Mouse (Mus musculus) embryonic facial prominence, embryonic 11.5 days (tissue): Measurements from ENCODE around the gene Ppp2r5d. TPM values are rescaled to one million over a fixed set of nuclear protein-coding genes. Genes with fewer than 3 reads are reported as not detected.

Experiments
- ATAC-seq: fragments of 200-750 bp; cut with Nextera tagmentation; replicated peaks from 2 replicates; pipeline ENCODE4 v1.8.0; 2017; ENCODE audit warnings: low read depth; ENCODE audit not compliant: insufficient number of reproducible peaks, low FRiP score, low TSS enrichment
- DNase-seq: peaks from one replicate; pipeline ENCODE4 v3.0.0-alpha.2; 2015; ENCODE audit warnings: low spot score
- H3K27ac ChIP-seq: fragments of 300-500 bp; sonication (generic); replicated peaks from 2 replicates; pipeline ENCODE4 v1.5.1; 2014; ENCODE audit warnings: mild to moderate bottlenecking, low read depth, low read length, control low read depth
- H3K27me3 ChIP-seq: fragments of 300-500 bp; sonication (generic); 2 replicates; pipeline ENCODE4 v1.6.1; 2014; ENCODE audit warnings: mild to moderate bottlenecking, low read length, moderate library complexity, mixed read lengths; ENCODE audit not compliant: control insufficient read depth, insufficient read depth
- H3K36me3 ChIP-seq: fragments of 300-500 bp; sonication (generic); replicated peaks from 2 replicates; pipeline ENCODE4 v1.6.1; 2014; ENCODE audit warnings: low read depth, mild to moderate bottlenecking, low read length, moderate library complexity, mixed read lengths; ENCODE audit not compliant: control insufficient read depth, insufficient read depth
- H3K4me1 ChIP-seq: fragments of 300-500 bp; sonication (generic); 2 replicates; pipeline ENCODE4 v1.6.1; 2014; ENCODE audit warnings: low read length, mixed read lengths; ENCODE audit not compliant: control insufficient read depth, insufficient read depth
- H3K4me2 ChIP-seq: fragments of 300-500 bp; sonication (generic); 2 replicates; pipeline ENCODE4 v1.6.1; 2014; ENCODE audit warnings: low read depth, mild to moderate bottlenecking, control low read depth, low read length, moderate library complexity
- H3K4me3 ChIP-seq: fragments of 300-500 bp; sonication (generic); 2 replicates; pipeline ENCODE4 v1.5.1; 2014; ENCODE audit warnings: low read depth, low read length, control low read depth
- H3K9ac ChIP-seq: fragments of 300-500 bp; sonication (generic); replicated peaks from 2 replicates; pipeline ENCODE4 v1.6.1; 2014; ENCODE audit warnings: mild to moderate bottlenecking, control low read depth, low read length
- H3K9me3 ChIP-seq: fragments of 300-500 bp; sonication (generic); replicated peaks from 2 replicates; pipeline ENCODE4 v1.6.1; 2016; ENCODE audit warnings: mild to moderate bottlenecking, low read length, inconsistent platforms, mixed read lengths; ENCODE audit not compliant: control insufficient read depth
- WGBS: fragments of 180-500 bp; shearing (Covaris S2); extraction: QIAGEN DNeasy Blood & Tissue Kit; methylation state at CpG from one replicate; pipeline ENCODE4 v1.1.7; 2014; 5-methylcytosine and 5-hydroxymethylcytosine counted together
- polyA plus RNA-seq: library from polyadenylated mRNA; unstranded; fragments of >200 nt; fragmentation: Nextera tagmentation; extraction: Ambion mirVana; gene quantifications from 2 replicates; pipeline ENCODE4 v1.2.1, GENCODE M21; 2014

Ppp2r5d gene
- 111 and 115 TPM in 2 replicates for polyA plus RNA-seq

GRCm38 (mm10) chr17:46704887-46705835, at the start of gene Ppp2r5d:
Gene Ppp2r5d, minus strand, starts transcription at chr17:46705111.
- peaks cover 10% of the 10 kb centered on the region for H3K4me1 ChIP-seq

GRCm38 (mm10) chr17:46751794-46752556, 47.1 kb upstream of the Ppp2r5d start, which contains the start of gene Cnpy3:
Gene Cnpy3, minus strand, starts transcription at chr17:46752214.
- Histone ChIP-seq H3K4me3 (peak within 1 kb of the TSS; percentile 73), H3K4me2 (peak within 1 kb of the TSS; percentile 50), H3K9me3 (no peaks in the 10 kb centered on the region), H3K9ac (peak within 1 kb of the TSS; percentile 71), H3K27me3 (no peaks in the 10 kb centered on the region), H3K27ac (peak within 1 kb of the TSS; percentile 78), H3K36me3 (no peaks in the 10 kb centered on the region), H3K4me1 (no peaks in the 10 kb centered on the region)
- DNase-seq (peak; percentile 98), ATAC-seq (peak; percentile 98)
- under 1% methylated on average over 58 of the region's 58 CpGs for WGBS

More at GRCm38 (mm10) chr17:46704887-46705835, at the start of gene Ppp2r5d:
- Histone ChIP-seq H3K27ac (peak within 1 kb of the TSS; percentile 85), H3K4me3 (peak within 1 kb of the TSS; percentile 91), H3K9ac (peak within 1 kb of the TSS; percentile 90), H3K4me2 (peak within 1 kb of the TSS; percentile 70), H3K36me3 (no peaks in the 10 kb centered on the region), H3K9me3 (no peaks in the 10 kb centered on the region), H3K27me3 (no peaks in the 10 kb centered on the region)
- under 1% methylated on average over 48 of the region's 48 CpGs for whole genome bisulfite sequencing
- peak; percentile 99 for DNase-seq
- peak; percentile 94 for ATAC-seq

GRCm38 (mm10) chr17:46751056-46751793, 46.3 kb upstream of the Ppp2r5d start:
- H3K27me3 ChIP-seq, result no peaks in the 10 kb centered on the region
- H3K4me3 ChIP-seq, result peak overlapping the region; percentile 73
- H3K9me3 ChIP-seq, result no peaks in the 10 kb centered on the region
- no peak for DNase-seq
- no peaks in the 10 kb centered on the region for H3K4me1 ChIP-seq
- no peaks in the 10 kb centered on the region for H3K36me3 ChIP-seq
- H3K9ac ChIP-seq, result peak overlapping the region; percentile 71
- peak overlapping the region; percentile 50 for H3K4me2 ChIP-seq
- H3K27ac ChIP-seq, result peak overlapping the region; percentile 78
- ATAC-seq, result no peak
- WGBS, result 28% methylated on average over 16 of the region's 16 CpGs

- H3K9me3 ChIP-seq, result no peaks in the 10 kb centered on the region
- no peaks in the 10 kb centered on the region for H3K27me3 ChIP-seq
- no peaks in the 10 kb centered on the region for H3K36me3 ChIP-seq
- no peak overlapping the region for H3K27ac ChIP-seq
- DNase-seq (no peak), ATAC-seq (no peak)
- 92% methylated on average over 4 of the region's 4 CpGs for WGBS
- H3K4me3 ChIP-seq, result no peak overlapping the region; the same call in 1 of the 2 replicates
- H3K9ac ChIP-seq, result peak overlapping the region; percentile 71; the same call in 1 of the 2 replicates
- no peaks in the 10 kb centered on the region for H3K4me1 ChIP-seq
- no peak overlapping the region; the same call in 1 of the 2 replicates for H3K4me2 ChIP-seq
Measured at GRCm38 (mm10) chr17:46750580-46750979, 45.7 kb upstream of the Ppp2r5d start.

GRCm38 (mm10) chr17:46749282-46749681, 44.4 kb upstream of the Ppp2r5d start:
- Histone ChIP-seq H3K27ac (no peak overlapping the region), H3K4me2 (no peak overlapping the region), H3K27me3 (no peaks in the 10 kb centered on the region), H3K9ac (no peak overlapping the region), H3K9me3 (no peaks in the 10 kb centered on the region), H3K4me1 (no peaks in the 10 kb centered on the region), H3K36me3 (no peaks in the 10 kb centered on the region), H3K4me3 (no peak overlapping the region)
- 85% methylated on average over 5 of the region's 5 CpGs for whole genome bisulfite sequencing
- no peak for DNase-seq
- ATAC-seq, result no peak

DNA sequence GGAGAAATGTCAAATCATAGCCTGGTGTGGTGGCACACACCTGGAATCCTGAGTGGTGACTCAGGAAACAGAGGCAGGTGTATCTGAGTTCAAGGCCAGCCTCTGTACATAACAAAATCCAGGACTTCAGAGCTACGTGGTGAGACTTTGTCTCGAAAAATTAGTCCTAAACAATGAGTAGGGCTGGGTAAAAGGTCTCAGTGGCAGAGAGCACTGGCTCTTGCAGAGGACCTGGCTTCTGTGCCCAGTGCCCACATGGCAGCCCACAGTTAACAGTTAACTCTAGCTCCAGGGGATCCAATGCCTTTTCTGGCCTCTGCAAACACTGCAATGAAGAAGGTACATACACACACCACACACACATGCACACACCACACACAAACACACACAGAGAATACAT, 42.9 kb upstream of the Ppp2r5d start:
- Histone ChIP-seq H3K9ac (no peak overlapping the region), H3K4me1 (no peaks in the 10 kb centered on the region), H3K36me3 (no peaks in the 10 kb centered on the region)

GRCm38 (mm10) chr17:46747234-46747633, 42.3 kb upstream of the Ppp2r5d start:
- no peak overlapping the region for H3K4me3 ChIP-seq
- H3K9me3 ChIP-seq, result no peaks in the 10 kb centered on the region
- no peak overlapping the region for H3K27ac ChIP-seq
- no peak overlapping the region for H3K4me2 ChIP-seq
- WGBS, result 85% methylated on average over 8 of the region's 8 CpGs
- no peaks in the 10 kb centered on the region for H3K36me3 ChIP-seq
- H3K4me1 ChIP-seq, result no peaks in the 10 kb centered on the region
- DNase-seq, result no peak
- H3K27me3 ChIP-seq, result no peaks in the 10 kb centered on the region
- H3K9ac ChIP-seq, result no peak overlapping the region; the same call in 1 of the 2 replicates
- ATAC-seq, result no peak

More for the DNA sequence above, 42.9 kb upstream of the Ppp2r5d start:
- WGBS, result 96% methylated on average over 2 of the region's 2 CpGs
- Histone ChIP-seq H3K27ac (no peak overlapping the region), H3K4me2 (no peak overlapping the region), H3K9me3 (no peaks in the 10 kb centered on the region), H3K4me3 (no peak overlapping the region), H3K27me3 (no peaks in the 10 kb centered on the region)
- DNase-seq, result no peak
- ATAC-seq, result no peak
